Mouse (Mus musculus) layer of hippocampus, postnatal 36 days (tissue): Measurements from ENCODE around the gene Cops2. TPM values are rescaled to one million over a fixed set of nuclear protein-coding genes. Genes with fewer than 3 reads are reported as not detected.

ENCODE experiments used
- DNase-seq, 2 experiments: peaks; one replicate each; pipeline ENCODE4 v3.0.0; 2022
- total RNA-seq, 2 experiments: library from RNA; stranded (reverse); gene quantifications; 2 replicates each; pipeline ENCODE4 v1.2.3; 2021

The Cops2 gene
- total RNA-seq, 2 experiments from 2014 or later = 102 to 115 TPM

- no peak for DNase-seq
These were observed 76.8 kb downstream of the Cops2 start for GRCm38 (mm10) chr2:125781978-125782718.

- DNase-seq = no peak
These were observed 77.9 kb downstream of the Cops2 start for GRCm38 (mm10) chr2:125781006-125781405.

Other genes starting within 250 kb of the Cops2 start
- 1 to 10 TPM; 3.5 to 4.1 TPM for gene Cep152, start 234.0 kb downstream of the Cops2 start, total RNA-seq
- gene Eid1, start 186.0 kb downstream of the Cops2 start, total RNA-seq = 100 to 1,000 TPM; 264 to 282 TPM
- gene Shc4, start 135.0 kb downstream of the Cops2 start, total RNA-seq = 1 to 10 TPM; 4.9 to 5.3 TPM
- 100 to 1,000 TPM; 102 to 104 TPM for gene Secisbp2l, start 76.3 kb downstream of the Cops2 start, total RNA-seq
- gene Galk2, start within 50 bp of the Cops2 start, total RNA-seq = 10 to 100 TPM; 27.4 to 29.8 TPM
- gene Fgf7, start 175.5 kb upstream of the Cops2 start, total RNA-seq = under 1 TPM; 0.40 to 0.78 TPM